Mouse (Mus musculus): ENCODE data around the gene Ang5. TPM values are rescaled to one million over a fixed set of nuclear protein-coding genes. Genes with fewer than 3 reads are reported as not detected.
A peak's percentile ranks its signal among the peaks of the same experiment; 100 is the strongest.
"Not testable (repeated sequence)": the region's sequence is repeated elsewhere in the genome, so short reads cannot be mapped to it uniquely, and the experiment has no call there.

Ang5 gene
- total RNA-seq (2021) = not detected

DNA sequence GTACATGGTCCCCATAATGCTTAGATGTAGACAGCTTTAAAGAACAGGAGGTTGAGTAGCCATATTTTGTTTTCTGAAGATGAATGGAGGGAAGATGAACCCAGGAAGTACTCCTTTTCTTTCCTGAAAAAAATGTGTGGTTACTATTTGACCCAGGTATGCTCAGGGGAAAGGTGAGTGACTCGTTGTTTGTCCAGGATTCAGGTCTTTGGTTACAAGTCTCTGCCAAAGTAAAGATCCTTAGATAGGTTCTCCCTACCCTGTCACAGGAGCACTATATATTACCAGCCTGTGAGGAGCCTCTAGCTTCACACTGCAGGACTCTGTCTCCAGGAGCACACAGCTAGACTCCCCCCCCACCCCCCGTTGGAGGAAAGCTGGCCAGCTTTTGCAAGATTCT is at the start of gene Ang5:
Gene Ang5 (plus strand): TSS at position 301 of the 400 bp plus-strand sequence.
- not testable (repeated sequence) for DNase-seq

DNA sequence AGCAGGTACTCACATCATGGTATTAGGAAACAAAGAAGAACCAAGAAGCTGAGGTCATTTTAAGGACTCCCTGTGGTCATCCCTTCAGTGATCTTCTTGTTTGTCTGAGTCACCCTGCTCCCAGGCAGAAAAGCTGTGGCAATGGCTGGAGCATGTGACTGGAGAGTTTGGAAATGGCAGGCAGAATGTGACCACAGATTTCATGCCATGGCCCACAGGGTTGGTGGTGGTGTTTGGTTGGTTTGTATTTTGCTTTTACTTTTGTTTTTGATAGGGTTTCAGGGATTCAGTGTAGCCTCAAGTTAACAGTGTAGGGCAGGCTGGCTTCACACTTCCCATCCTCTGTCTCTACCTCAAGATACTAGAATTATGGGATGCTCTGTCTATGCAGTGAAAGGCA is 38.7 kb upstream of the Ang5 start:
- not testable (repeated sequence) for DNase-seq

DNA sequence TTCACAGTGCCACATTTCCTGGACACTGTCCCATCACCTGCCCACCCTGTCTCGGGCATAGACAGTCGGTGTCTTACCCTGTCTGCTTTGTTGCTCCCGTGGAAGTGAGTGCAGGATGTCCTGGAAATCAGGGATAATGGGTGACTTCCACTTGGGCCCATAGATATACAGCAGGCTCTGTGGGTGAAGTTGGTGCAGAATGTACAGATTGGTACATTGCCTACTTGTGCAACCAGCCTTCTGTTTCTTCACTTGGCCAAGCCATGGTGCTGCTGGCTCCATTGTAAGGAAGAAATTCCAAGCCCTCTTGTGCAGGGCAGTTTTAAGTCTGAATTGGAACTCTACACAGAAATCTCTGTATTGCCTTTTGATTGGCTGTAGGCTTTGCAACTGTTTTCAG is 33.4 kb upstream of the Ang5 start, which contains the start of gene Ear10:
Gene Ear10 (minus strand): TSS at position 101 of the 400 bp plus-strand sequence.
- not testable (repeated sequence) for DNase-seq

DNA sequence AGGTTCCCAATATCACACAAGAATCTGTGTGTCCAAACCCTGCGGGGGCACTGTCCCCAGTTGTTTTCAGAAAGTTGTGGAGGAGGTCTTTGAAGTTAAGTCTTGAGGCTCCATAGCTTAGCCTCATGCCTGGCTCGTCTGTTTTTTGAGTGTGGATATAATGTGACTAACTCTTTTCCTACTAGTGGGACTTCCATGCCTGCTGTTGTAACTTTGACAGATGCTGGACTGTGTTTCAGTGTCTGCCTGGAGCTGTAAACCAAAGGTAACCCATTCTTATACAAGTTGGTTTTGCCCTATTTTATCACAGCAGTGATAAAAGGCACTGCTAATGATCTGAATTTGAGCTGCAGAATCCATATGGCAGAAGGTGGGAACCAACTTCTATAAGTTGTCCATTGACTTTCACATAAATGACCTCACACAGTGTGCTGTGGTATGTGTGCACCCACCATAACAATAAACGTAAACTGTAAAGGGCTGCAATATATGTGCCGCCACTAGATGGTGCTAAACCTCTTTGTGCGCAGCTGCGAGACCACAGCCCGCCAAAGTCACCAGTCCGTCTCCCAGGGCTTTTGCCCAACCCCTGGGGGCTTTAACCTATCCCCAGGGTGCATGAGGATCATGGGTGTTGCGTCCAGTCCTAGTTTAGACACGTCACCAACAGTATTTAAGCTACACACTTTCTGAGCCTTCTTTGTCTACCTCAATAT is 32.0 kb upstream of the Ang5 start, which contains the start of gene Gm8113:
Gene Gm8113 (plus strand): TSS at position 703 of the 716 bp plus-strand sequence.
- DNase-seq = peak; percentile 75

DNA sequence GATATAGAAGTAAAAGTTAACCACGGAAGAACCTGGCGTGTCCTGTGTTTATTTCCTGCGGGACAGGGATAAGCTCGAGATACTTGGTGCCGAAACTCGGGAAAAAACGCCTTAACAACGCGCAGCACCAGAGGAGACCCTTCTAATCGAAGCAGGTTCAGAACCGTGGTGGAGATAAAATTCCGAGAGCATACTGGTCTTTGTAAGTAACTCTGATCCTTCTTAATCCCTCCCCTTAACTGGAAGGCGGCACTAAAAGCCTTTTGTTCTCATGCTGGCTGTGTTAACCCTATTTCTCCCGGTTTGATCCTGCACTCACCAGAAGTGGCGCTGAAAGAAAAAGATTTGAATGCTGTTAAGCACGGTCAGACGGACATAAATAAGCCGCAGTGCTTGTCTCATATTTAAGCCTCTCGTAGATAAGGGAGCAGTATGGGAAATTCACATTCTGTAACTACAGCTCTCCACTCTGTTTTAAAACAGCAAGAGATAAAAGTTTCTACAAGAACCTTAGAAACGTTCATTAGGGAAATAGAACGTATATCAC is 31.4 kb upstream of the Ang5 start:
- DNase-seq = not testable (repeated sequence)

- DNase-seq = peak; percentile 55
Observed at GRCm38 (mm10) chr14:43932991-43933390, 23.9 kb upstream of the Ang5 start.

DNA sequence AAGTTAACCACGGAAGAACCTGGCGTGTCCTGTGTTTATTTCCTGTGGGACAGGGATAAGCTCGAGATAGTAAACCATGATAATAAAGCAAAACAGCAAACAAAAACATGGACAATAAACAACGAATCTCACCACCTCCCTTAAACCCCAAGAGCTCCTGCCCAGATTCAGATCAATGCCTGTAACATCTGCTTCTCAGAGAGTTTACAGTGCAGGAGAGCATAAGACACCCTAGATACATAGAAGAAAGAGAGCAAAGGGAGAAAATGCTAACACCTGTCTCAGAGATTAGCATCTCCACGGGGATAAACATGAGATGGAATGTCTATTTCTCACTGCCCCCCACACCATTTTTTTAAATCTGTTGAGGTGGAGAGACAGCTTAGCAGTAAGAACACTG is 23.5 kb upstream of the Ang5 start:
- not testable (repeated sequence) for DNase-seq

- not testable (repeated sequence) for DNase-seq
Observed at GRCm38 (mm10) chr14:43953382-43953781, 3.5 kb upstream of the Ang5 start.

GRCm38 (mm10) chr14:43955074-43955473 is 1.8 kb upstream of the Ang5 start:
- not testable (repeated sequence) for DNase-seq

GRCm38 (mm10) chr14:43983454-43983853 is 26.6 kb downstream of the Ang5 start:
- DNase-seq = no peak

- DNase-seq = peak; percentile 74
Observed at GRCm38 (mm10) chr14:43983897-43984296, 27.0 kb downstream of the Ang5 start.

GRCm38 (mm10) chr14:43986147-43986546 is 29.3 kb downstream of the Ang5 start:
- no peak for DNase-seq

GRCm38 (mm10) chr14:43987404-43987803 is 30.5 kb downstream of the Ang5 start:
- peak; percentile 85 for DNase-seq

- not testable (repeated sequence) for DNase-seq
Observed at GRCm38 (mm10) chr14:43998455-43999000, 41.7 kb downstream of the Ang5 start.

- no peak for DNase-seq
Observed at GRCm38 (mm10) chr14:44001600-44001999, 44.7 kb downstream of the Ang5 start.

- DNase-seq = no peak
Observed at GRCm38 (mm10) chr14:44002169-44002568, 45.3 kb downstream of the Ang5 start, which contains the start of gene Ang6. Gene Ang6 (minus strand): TSS chr14:44002269.

DNA sequence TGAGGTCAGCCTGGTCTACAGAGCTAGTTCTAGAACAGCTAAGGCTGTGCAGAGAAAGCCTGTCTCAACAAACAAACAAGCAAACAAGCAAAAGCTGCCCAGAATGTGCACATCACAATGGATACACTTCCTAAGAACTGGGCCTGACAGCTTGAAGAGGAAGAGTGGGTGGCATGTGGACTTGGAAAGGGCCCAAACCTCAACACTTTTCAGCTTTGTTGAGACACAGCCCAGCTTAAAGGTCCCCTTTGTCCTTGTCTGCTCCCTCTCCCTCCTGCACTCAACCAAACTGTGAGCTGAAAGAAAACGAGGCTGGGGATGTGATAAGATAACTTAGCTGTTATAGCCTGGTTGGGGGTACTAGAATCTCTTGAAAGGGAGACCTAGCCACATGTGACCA is 51.2 kb downstream of the Ang5 start:
- not testable (repeated sequence) for DNase-seq

DNA sequence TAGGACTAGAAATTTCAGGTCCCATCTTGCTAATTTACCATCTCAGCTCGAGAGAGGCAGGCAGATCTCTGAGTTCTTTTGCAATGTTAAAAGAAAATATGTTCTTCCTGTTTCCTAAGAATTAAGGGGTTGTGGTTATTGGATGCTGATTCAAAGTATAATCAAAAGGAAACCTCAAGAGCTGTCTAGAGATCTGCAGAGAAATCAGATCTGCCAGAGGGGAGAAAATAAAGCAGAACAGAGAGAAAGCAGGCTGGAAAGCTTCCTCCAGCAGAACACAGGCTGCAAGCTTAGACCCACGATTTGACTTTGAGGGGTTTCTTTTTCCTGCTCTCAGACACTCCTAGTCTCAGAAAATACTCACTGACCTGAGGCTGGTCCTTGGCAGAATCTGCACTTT is 52.8 kb downstream of the Ang5 start:
- DNase-seq = not testable (repeated sequence)

Other genes starting within 250 kb of the Ang5 start
- not detected for gene Gm16506, start 229.6 kb upstream of the Ang5 start, total RNA-seq (2021)
- not detected for gene Gm6526, start 209.2 kb upstream of the Ang5 start, total RNA-seq (2021)
- not detected for gene Gm8180, start 172.3 kb upstream of the Ang5 start, total RNA-seq (2021)
- not detected for gene Ear1, start 81.6 kb upstream of the Ang5 start, total RNA-seq (2021)
- not detected for gene Ear10, start 33.5 kb upstream of the Ang5 start, total RNA-seq (2021)
- 1 to 10 TPM; 6.1 to 6.4 TPM for gene Gm8113, start 31.7 kb upstream of the Ang5 start, total RNA-seq (2021)
- not detected for gene Ang6, start 45.2 kb downstream of the Ang5 start, total RNA-seq (2021)
- under 1 TPM in 1 of 2 experiments, not detected in 1; 0.67 TPM for gene Ear2, start 145.6 kb downstream of the Ang5 start, total RNA-seq (2021)
- not detected for gene Gm3327, start 166.8 kb downstream of the Ang5 start, total RNA-seq (2021)
- gene Gm8212, start 240.6 kb downstream of the Ang5 start, total RNA-seq (2021) = not detected